Mouse (Mus musculus) cortical plate, adult 2 months (tissue): ENCODE results near the gene Shisal1. TPM values are rescaled to one million over a fixed set of nuclear protein-coding genes. Genes with fewer than 3 reads are reported as not detected.

ENCODE experiments used
- H3K27ac ChIP-seq: fragments of 200-500 bp; 2 replicates; pipeline ENCODE4 v1.5.1; 2012; ENCODE audit warnings: low read length, control low read depth, inconsistent platforms; ENCODE audit not compliant: insufficient read depth
- H3K4me1 ChIP-seq: fragments of 200-500 bp; 2 replicates; pipeline ENCODE4 v1.6.1; 2011; ENCODE audit warnings: low read length; ENCODE audit not compliant: control insufficient read depth, insufficient read depth
- H3K4me3 ChIP-seq: fragments of 200-500 bp; 2 replicates; pipeline ENCODE4 v1.5.1; 2011; ENCODE audit warnings: mild to moderate bottlenecking, low read length, control low read depth; ENCODE audit not compliant: insufficient read depth
- CTCF ChIP-seq: fragments of 200-500 bp; IDR thresholded peaks from 2 replicates; pipeline ENCODE4 v1.5.1; 2011; ENCODE audit warnings: mild to moderate bottlenecking, control low read depth, low read length; ENCODE audit not compliant: insufficient read depth; ENCODE audit errors: extremely low read depth
- POLR2A ChIP-seq: fragments of 200-500 bp; IDR thresholded peaks from 2 replicates; pipeline ENCODE4 v1.6.1; 2011; ENCODE audit warnings: mild to moderate bottlenecking, low read length, control low read depth; ENCODE audit not compliant: insufficient read depth; ENCODE audit errors: extremely low read depth
- polyA plus RNA-seq: library from polyadenylated mRNA; depleted of rRNA; stranded (reverse); fragments of >200 nt; gene quantifications from 2 replicates; pipeline ENCODE4 v1.2.3, GENCODE M21; 2012

The Shisal1 gene
- polyA plus RNA-seq, 1 experiment, result 30.5 TPM

- Histone ChIP-seq H3K4me1 (peaks cover 6% of the 10 kb centered on the region), H3K27ac (no peak overlapping the region), H3K4me3 (no peak overlapping the region)
- TF ChIP-seq POLR2A, result no peak
- TF ChIP-seq CTCF, result no peak
Observed at GRCm38 (mm10) chr15:84455286-84455685, 8.4 kb upstream of the Shisal1 start.

- Histone ChIP-seq H3K4me3 (no peak overlapping the region), H3K4me1 (peaks cover 6% of the 10 kb centered on the region), H3K27ac (no peak overlapping the region)
- TF ChIP-seq POLR2A (no peak), CTCF (no peak)
Observed at GRCm38 (mm10) chr15:84453091-84453490, 6.2 kb upstream of the Shisal1 start.

DNA sequence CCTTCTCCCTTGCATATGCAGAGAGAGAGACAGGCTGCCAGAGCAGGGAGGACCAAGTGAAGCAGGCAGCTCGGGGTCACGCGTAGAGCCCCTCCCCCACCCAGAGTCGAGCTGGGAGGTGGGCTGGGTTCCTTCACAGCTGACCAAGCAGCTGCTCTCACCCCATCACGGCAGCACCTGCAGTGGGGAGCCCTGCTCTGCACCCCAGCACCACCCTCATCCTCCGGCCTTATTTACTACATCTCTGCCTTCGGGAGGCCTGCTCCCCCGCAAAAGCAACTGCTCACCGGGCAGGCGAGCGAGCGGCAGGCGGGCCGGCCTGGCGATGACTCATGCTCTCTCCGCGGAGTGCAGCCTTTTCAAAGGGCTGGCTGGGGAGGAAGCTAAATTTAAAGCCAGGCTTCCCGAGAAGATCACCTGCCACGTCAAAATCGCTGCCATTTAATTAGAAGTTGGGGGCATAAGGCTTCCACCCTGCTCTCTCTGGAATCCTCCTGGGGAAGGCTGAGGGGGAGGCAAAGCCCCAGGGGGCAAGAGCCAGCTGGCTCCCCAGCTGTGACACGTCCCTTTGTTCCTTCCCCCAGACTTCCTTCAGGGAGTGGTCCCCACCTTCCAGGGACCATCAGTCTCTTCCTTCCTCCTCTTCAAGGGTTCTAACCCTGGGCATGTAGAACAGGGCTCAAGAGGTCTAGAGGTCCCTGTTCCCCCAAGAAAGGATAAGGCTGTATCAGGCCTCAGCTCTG is 3.7 kb upstream of the Shisal1 start:
- TF ChIP-seq POLR2A (no peak), CTCF (no peak)
- peaks cover 6% of the 10 kb centered on the region for H3K4me1 ChIP-seq
- no peak overlapping the region for H3K27ac ChIP-seq
- H3K4me3 ChIP-seq, result no peak overlapping the region

DNA sequence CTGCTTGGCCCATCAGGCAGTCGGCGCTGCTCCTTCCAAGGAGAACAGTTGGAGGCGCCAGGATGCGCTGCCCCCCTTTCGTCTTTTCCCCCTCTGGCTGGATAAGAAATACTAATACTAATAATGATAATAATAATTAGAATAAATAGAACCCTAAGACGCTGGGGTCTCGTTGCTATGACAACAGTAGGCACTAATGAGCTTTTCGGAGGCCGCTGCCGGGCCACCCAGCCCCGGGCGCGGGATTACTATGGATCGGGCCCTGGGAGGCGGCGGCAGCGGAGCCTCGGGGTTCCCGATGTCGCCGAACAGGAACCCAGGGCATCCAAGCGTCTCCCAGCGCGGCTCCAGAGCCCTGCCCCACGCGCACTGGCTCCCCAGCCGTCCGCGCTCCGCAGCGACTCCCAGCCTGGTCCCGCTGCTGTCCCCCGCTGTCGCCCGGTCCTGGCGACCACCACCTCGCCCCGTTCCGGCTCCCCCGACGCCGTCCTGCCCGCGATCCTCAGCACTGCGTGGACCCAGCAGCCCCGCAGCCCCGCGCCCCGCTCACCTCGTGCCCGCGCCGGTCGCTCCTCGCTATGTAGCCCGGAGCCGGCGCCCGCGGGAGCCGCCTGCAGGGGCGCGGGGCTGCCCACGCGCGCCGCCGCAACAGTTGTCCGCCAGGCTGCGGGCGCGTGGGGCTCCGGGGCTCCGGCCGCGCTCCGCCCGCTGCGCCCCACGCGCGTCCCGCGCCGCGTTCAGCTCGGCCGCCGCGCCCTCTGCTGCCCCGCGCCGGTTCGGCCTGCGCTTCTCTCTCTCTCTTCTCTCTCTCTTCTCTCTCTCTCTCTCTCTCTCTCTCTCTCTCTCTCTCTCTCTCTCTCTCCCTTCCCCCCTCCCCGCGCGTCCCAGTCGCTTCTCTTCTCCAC is 833 bp downstream of the Shisal1 start:
- Histone ChIP-seq H3K4me1 (peaks cover 7% of the 10 kb centered on the region), H3K27ac (peak overlapping the region; percentile 33; the same call in 1 of the 2 replicates), H3K4me3 (peak overlapping the region; percentile 32)
- TF ChIP-seq POLR2A (no peak), CTCF (no peak)

DNA sequence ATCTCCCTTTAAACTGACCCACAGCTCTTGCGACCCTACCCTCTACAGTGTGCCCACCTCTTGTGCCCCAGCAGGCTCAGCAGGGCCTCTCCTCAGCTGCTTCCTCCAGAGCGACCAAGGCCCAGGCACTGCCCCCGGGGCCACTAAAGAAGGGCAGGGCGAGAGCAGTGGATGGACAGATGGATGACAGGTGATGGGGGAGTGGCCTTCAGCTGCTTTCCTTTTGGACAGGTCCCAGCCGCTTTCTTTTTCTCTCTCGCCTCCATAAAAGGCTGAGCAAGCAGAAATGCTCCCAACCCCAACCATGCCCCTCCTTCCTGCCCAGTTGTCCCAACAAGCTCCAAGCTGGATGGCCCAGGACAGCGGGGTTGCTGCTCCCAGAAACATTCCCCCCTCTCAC is 2.7 kb downstream of the Shisal1 start:
- Histone ChIP-seq H3K4me1 (peaks cover 3% of the 10 kb centered on the region), H3K27ac (no peak overlapping the region), H3K4me3 (no peak overlapping the region)
- TF ChIP-seq POLR2A (no peak), CTCF (no peak)

DNA sequence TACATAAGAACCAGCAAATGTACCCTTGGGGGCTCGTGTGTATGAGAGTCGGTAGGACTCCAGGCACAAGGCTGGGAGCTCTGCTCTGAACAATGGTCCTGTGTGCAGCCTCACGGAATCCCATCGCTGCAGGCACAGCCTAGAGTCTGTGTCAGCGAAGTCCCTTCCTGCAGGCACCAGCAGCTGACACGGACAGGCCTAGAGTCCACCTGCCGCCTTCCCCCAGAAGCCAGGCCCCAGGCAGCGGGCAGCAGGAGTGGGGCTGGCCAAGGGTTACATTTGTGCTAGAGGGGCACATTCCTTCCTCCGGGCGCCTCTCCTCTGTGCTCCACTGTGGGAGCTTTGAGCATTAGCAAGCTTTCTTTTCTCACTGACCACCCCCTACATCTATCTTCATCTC is 3.3 kb downstream of the Shisal1 start:
- H3K4me3 ChIP-seq, result no peak overlapping the region; the same call in 1 of the 2 replicates
- peaks cover 3% of the 10 kb centered on the region for H3K4me1 ChIP-seq

GRCm38 (mm10) chr15:84441682-84442315 is 5.1 kb downstream of the Shisal1 start:
- Histone ChIP-seq H3K4me1 (peaks cover 7% of the 10 kb centered on the region), H3K27ac (no peak overlapping the region), H3K4me3 (no peak overlapping the region)
- TF ChIP-seq CTCF (no peak), POLR2A (no peak)

More for the DNA sequence above, 3.3 kb downstream of the Shisal1 start:
- TF ChIP-seq CTCF, result no peak
- H3K27ac ChIP-seq, result no peak overlapping the region

DNA sequence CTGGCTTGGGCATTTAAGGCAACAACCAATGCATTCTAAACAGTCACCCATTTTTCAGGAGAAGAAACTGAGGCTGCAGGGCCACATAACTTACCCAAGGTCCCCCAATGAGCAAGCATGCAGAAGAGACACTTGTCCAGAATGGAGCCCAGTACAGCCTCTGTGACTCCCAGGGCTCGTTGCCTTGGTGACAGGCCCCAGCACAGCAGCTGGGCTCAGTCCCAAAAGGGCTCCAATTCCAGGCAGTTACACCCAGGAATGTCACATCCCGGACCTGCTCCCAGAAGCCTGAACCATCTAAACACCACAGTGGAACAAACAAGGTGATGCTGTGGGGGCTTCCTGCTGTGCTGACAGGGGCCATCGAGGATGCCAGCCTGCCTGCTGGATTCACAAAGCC is 6.1 kb downstream of the Shisal1 start:
- Histone ChIP-seq H3K4me1 (peaks cover 7% of the 10 kb centered on the region), H3K4me3 (no peak overlapping the region), H3K27ac (no peak overlapping the region)
- TF ChIP-seq POLR2A (no peak), CTCF (no peak)

GRCm38 (mm10) chr15:84433586-84434185 is 13.2 kb downstream of the Shisal1 start:
- Histone ChIP-seq H3K4me3 (no peak overlapping the region), H3K4me1 (peaks cover 4% of the 10 kb centered on the region), H3K27ac (no peak overlapping the region)
- no peak for TF ChIP-seq POLR2A
- no peak for TF ChIP-seq CTCF
